Mouse (Mus musculus) forebrain, postnatal 0 days (tissue): ENCODE measurements at regions not wholly inside any gene's neighbourhood (a gene's known extent, or its start where the extent isn't known, plus 50 kb on each side); places are given as distances from the start of the nearest gene placed in this dataset.

Experiments
- ATAC-seq: fragments of 200-750 bp; cut with Nextera tagmentation; 2 replicates; pipeline ENCODE4 v1.8.0; 2017; ENCODE audit warnings: mild to moderate bottlenecking, moderate library complexity
- DNase-seq: peaks from one replicate; pipeline ENCODE4 v3.0.0-alpha.2; 2015
- H3K27ac ChIP-seq: fragments of 300-500 bp; sonication (generic); 2 replicates; pipeline ENCODE4 v1.5.1; 2014; ENCODE audit warnings: low read depth, mild to moderate bottlenecking, antibody characterized with exemption, low read length, moderate library complexity, mixed read lengths
- H3K27me3 ChIP-seq: fragments of 300-500 bp; sonication (generic); 2 replicates; pipeline ENCODE4 v1.6.1; 2014; ENCODE audit warnings: mild to moderate bottlenecking, low read length, mixed read lengths; ENCODE audit not compliant: insufficient read depth
- H3K36me3 ChIP-seq: fragments of 300-500 bp; sonication (generic); 2 replicates; pipeline ENCODE4 v1.6.1; 2014; ENCODE audit warnings: mild to moderate bottlenecking, moderate library complexity; ENCODE audit not compliant: insufficient read depth
- H3K4me1 ChIP-seq: fragments of 300-500 bp; sonication (generic); 2 replicates; pipeline ENCODE4 v1.6.1; 2014; ENCODE audit warnings: antibody characterized with exemption; ENCODE audit not compliant: insufficient read depth
- H3K4me2 ChIP-seq: fragments of 300-500 bp; sonication (generic); 2 replicates; pipeline ENCODE4 v1.6.1; 2014; ENCODE audit warnings: low read depth, mild to moderate bottlenecking, moderate library complexity
- H3K4me3 ChIP-seq: fragments of 300-500 bp; sonication (generic); 2 replicates; pipeline ENCODE4 v1.5.1; 2014; ENCODE audit warnings: low read depth, low read length, mixed read lengths
- H3K9ac ChIP-seq: fragments of 300-500 bp; sonication (generic); 2 replicates; pipeline ENCODE4 v1.6.1; 2014; ENCODE audit warnings: mild to moderate bottlenecking
- H3K9me3 ChIP-seq: fragments of 300-500 bp; sonication (generic); 2 replicates; pipeline ENCODE4 v1.6.1; 2016; ENCODE audit warnings: low read length
- CTCF ChIP-seq: sonication (generic); IDR thresholded peaks from 2 replicates; pipeline ENCODE4 v1.5.1; 2016; ENCODE audit warnings: antibody characterized with exemption, control low read depth, low read depth
- WGBS: fragments of 180-500 bp; shearing (Covaris S2); extraction: QIAGEN DNeasy Blood & Tissue Kit; methylation state at CpG from one replicate; pipeline ENCODE4 v1.1.7; 2014; 5-methylcytosine and 5-hydroxymethylcytosine counted together

DNA sequence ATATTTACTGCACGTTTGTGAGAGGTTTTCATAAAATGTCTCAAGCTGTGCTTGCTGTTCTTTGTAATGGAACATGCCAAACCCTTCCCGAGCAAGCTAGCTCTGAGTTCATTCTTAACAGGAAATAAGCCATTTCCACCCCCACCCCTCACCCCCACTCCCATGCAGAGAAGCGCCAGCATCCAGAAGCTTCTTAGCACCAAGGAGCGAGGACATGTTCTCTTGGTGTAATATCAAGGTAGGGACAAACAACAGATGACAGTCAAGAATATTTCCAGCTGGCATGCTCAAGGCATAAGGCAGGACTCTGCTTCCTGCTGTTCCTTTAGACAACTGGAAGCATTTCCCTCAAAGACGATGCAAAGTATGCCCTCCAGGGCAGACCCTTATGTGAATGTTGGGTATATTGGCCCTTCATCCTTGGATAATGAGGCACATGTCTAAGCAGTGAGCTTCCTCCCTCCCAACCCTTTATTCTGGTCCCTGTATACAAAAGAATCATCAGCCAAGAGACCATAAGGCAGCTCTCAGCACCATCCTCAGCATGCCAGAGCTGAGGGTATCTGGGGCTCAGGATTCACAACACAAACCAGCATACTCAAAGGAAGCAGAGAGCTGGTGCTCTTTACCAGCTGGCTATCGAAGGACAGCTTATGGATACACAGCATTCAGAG is 205.2 kb upstream of the Ppp2r2d start:
- Histone ChIP-seq H3K9ac (no peak overlapping the region), H3K27me3 (no peaks in the 10 kb centered on the region), H3K36me3 (no peaks in the 10 kb centered on the region), H3K9me3 (no peaks in the 10 kb centered on the region), H3K4me2 (no peak overlapping the region), H3K27ac (no peak overlapping the region), H3K4me3 (no peak overlapping the region), H3K4me1 (no peaks in the 10 kb centered on the region)
- ATAC-seq: peak; percentile 92
- peak; percentile 61 for DNase-seq
- TF ChIP-seq CTCF: no peak
- 47% methylated on average over 6 of the region's 6 CpGs for WGBS

DNA sequence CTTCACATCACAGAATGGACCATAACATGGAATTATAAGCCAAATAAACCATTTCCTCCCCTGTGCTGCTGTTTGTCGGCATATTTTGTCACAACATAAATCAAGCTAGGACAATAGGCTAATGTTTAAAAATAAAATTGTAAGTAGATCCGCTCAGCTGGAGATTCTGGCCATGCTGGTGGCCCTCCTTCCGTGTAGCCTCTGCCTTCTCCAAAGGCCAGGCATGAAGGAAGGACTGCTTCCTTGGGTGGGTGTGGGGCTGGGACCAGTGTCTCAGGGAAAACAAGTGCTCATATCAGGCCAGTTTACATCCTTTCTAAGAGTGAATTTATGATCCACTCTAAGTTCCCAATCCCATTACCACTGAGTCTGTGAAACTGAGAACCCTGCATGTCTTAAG is 206.3 kb upstream of the Ppp2r2d start:
- ATAC-seq (no peak), DNase-seq (no peak)
- H3K27me3 ChIP-seq: no peaks in the 10 kb centered on the region
- H3K4me3 ChIP-seq: no peak overlapping the region
- H3K9me3 ChIP-seq: no peaks in the 10 kb centered on the region
- TF ChIP-seq CTCF: no peak
- no peak overlapping the region for H3K9ac ChIP-seq
- H3K4me2 ChIP-seq: no peak overlapping the region
- H3K27ac ChIP-seq: no peak overlapping the region
- 86% methylated on average over 3 of the region's 3 CpGs for WGBS
- no peaks in the 10 kb centered on the region for H3K4me1 ChIP-seq
- no peaks in the 10 kb centered on the region for H3K36me3 ChIP-seq

DNA sequence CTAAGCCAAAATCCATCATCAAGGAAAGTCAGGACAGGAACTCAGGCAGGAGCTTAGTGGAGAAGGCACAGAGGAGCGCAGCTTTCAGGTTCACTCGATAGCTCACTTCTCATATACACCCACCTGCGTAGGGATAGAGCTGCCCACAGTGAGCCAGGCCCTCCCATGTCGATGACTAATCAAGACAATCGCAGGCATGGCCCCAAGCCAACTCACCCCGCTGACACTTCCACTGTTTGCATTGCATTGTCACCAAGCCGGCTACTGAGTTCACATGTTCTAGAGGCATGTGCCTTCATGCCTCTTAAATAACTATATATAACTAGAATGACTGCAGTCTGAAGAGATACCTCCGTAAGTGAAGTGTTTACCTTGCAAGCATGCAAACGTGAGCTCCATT is 219.8 kb upstream of the Ppp2r2d start:
- Histone ChIP-seq H3K4me3 (no peak overlapping the region), H3K27me3 (no peaks in the 10 kb centered on the region), H3K4me1 (peaks cover 3% of the 10 kb centered on the region; the same call in 1 of the 2 replicates), H3K36me3 (no peaks in the 10 kb centered on the region), H3K27ac (no peak overlapping the region), H3K4me2 (no peak overlapping the region), H3K9me3 (no peaks in the 10 kb centered on the region), H3K9ac (no peak overlapping the region)
- 83% methylated on average over 9 of the region's 9 CpGs for WGBS
- no peak for TF ChIP-seq CTCF
- no peak for DNase-seq
- ATAC-seq: no peak

DNA sequence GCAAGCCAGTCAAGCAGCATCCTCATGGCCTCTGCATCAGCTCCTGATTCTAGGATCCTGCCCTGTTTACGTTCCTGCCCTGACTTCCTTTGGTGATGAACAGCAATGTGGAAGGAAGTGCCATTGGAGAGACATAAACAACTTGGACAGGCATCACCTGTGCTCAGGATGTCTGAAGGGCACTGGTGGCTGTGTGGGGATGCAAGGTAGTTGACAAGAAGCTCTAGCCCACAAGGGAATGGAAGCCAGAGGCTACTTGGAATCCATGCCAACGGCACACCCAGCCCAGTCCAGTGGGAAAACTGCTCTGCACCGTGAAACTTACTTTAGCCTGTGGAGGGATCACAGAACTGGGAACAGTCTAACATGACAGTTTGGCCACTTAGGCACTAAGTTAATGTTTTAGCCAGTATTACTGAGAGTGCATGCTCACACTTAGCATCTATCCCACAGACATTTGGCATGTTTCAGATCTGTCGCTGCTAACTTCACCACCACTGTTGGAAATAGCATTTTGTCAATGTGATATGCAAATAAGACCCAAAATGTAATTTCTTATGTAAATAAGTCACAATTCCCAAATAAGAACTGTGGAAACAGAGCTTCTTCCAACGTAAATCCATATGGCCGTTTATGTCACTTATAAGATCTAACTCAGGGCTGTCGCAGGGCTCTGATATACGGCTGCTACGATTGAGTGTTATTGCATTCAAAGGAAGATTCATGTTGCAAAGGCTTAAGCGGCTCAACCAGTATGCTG is 223.5 kb upstream of the Tcerg1l start:
- DNase-seq: peak; percentile 55
- H3K27ac ChIP-seq: no peak overlapping the region
- WGBS: 57% methylated on average over 10 of the region's 10 CpGs
- H3K36me3 ChIP-seq: no peaks in the 10 kb centered on the region
- no peak for TF ChIP-seq CTCF
- H3K9ac ChIP-seq: no peak overlapping the region; the same call in 1 of the 2 replicates
- no peaks in the 10 kb centered on the region for H3K9me3 ChIP-seq
- H3K4me1 ChIP-seq: peaks cover 9% of the 10 kb centered on the region; the same call in 1 of the 2 replicates
- no peak overlapping the region for H3K4me2 ChIP-seq
- H3K4me3 ChIP-seq: no peak overlapping the region
- ATAC-seq: peak; percentile 82
- no peaks in the 10 kb centered on the region for H3K27me3 ChIP-seq

DNA sequence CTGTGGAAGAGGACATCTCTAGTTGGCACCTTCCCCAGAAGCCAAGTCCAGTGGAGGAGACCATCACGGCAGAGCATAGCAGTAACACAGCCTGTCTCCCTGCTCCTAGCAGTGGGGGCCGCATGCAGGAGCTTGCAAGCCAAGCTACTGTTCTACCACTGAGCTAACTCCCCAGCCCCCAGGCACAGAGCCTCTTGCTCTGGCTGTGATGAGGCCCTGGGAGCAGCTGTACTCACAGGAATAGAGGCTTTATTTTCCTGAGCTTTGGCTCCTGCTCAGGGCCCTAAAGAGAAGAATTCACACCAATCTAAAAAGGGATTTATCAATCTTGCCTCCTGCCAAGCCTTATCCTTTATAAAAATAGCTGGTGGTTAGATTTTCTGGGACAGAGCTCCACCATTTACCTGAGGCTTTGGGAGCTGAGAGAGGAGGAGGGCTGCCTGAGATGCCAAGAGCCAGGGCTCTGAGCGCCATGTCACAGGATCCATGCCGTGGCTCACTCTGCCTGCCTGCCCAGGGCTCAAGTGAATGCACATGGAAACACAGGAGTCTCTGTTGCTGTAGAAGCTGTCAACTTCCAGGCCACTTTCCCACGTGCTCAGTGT is 222.7 kb upstream of the Tcerg1l start:
- Histone ChIP-seq H3K9me3 (no peaks in the 10 kb centered on the region), H3K9ac (no peak overlapping the region), H3K4me1 (peaks cover 9% of the 10 kb centered on the region; the same call in 1 of the 2 replicates), H3K27me3 (no peaks in the 10 kb centered on the region), H3K4me3 (no peak overlapping the region), H3K4me2 (no peak overlapping the region), H3K27ac (no peak overlapping the region), H3K36me3 (no peaks in the 10 kb centered on the region)
- DNase-seq: no peak
- 52% methylated on average over 5 of the region's 5 CpGs for WGBS
- ATAC-seq: 0 out of 2 replicates have a peak, but pooled peaks have one; percentile 18
- TF ChIP-seq CTCF: no peak

DNA sequence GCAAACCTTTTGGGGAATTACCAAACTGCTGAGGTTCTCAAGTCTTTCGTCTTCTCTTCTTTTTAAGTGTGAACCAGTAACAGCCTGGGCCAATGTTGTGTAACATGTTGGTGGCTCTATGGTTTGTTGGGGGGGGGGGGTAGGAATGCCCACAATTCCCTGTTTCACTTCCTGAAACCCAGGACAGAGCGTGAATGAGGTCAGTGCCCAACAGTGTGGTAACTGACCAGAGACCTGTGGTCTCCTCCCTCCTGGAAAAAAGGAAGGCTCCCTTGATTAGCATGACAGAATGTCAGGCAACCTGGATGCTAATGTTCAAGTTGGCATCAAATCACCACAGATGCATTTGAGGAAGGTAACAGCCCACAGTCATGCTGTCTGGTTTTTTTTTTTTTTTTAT is 218.9 kb upstream of the Tcerg1l start:
- TF ChIP-seq CTCF: no peak
- H3K27me3 ChIP-seq: no peaks in the 10 kb centered on the region
- peaks cover 7% of the 10 kb centered on the region; the same call in 1 of the 2 replicates for H3K4me1 ChIP-seq
- WGBS: 54% methylated on average over 2 of the region's 2 CpGs
- no peak overlapping the region for H3K4me2 ChIP-seq
- H3K4me3 ChIP-seq: no peak overlapping the region
- no peaks in the 10 kb centered on the region for H3K9me3 ChIP-seq
- ATAC-seq: no peak
- DNase-seq: no peak
- H3K9ac ChIP-seq: no peak overlapping the region
- H3K27ac ChIP-seq: no peak overlapping the region
- no peaks in the 10 kb centered on the region for H3K36me3 ChIP-seq

DNA sequence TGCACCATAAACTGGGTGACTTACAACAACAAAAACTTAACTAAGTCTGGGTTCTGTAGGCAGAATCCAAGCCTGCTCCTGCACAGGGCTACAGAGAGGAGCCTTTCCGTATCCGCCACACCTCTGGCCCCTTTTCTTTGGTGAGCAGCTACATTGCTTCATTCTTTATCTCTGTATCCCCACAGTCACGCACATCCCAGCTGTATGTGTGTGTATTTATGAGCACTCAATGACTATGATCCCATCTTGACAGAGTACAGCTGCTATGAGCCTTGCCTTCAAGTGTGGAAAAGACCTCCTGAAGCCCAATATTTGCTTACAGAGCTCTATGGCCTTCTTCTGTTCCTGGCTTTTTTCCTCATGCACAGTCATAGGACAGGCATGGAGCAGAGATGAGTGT is 212.1 kb upstream of the Tcerg1l start:
- ATAC-seq (no peak), DNase-seq (no peak)
- H3K36me3 ChIP-seq: no peaks in the 10 kb centered on the region
- no peak overlapping the region for H3K4me3 ChIP-seq
- no peaks in the 10 kb centered on the region for H3K4me1 ChIP-seq
- no peaks in the 10 kb centered on the region for H3K9me3 ChIP-seq
- no peaks in the 10 kb centered on the region for H3K27me3 ChIP-seq
- no peak overlapping the region for H3K27ac ChIP-seq
- WGBS: 95% methylated on average over 3 of the region's 3 CpGs
- H3K9ac ChIP-seq: no peak overlapping the region
- TF ChIP-seq CTCF: no peak
- no peak overlapping the region for H3K4me2 ChIP-seq
